Mouse (Mus musculus) limb, embryonic 14.5 days (tissue): ENCODE data around the gene Dusp1. TPM values are rescaled to one million over a fixed set of nuclear protein-coding genes. Genes with fewer than 3 reads are reported as not detected.
A peak's percentile ranks its signal among the peaks of the same experiment; 100 is the strongest.

Experiments
- ATAC-seq: fragments of 200-750 bp; cut with Nextera tagmentation; 2 replicates; pipeline ENCODE4 v1.8.0; 2017; ENCODE audit warnings: low read depth, moderate number of reproducible peaks, moderate TSS enrichment; ENCODE audit not compliant: low FRiP score
- DNase-seq: peaks from one replicate; pipeline ENCODE4 v3.0.0-alpha.2; 2015; ENCODE audit warnings: low spot score
- H3K27ac ChIP-seq: fragments of 300-500 bp; sonication (generic); replicated peaks from 2 replicates; pipeline ENCODE4 v1.5.1; 2014; ENCODE audit warnings: low read depth, mild to moderate bottlenecking, low read length, moderate library complexity, mixed read lengths
- H3K27me3 ChIP-seq: fragments of 300-500 bp; sonication (generic); 2 replicates; pipeline ENCODE4 v1.6.1; 2014; ENCODE audit warnings: low read length, mixed read lengths; ENCODE audit not compliant: control insufficient read depth, insufficient read depth
- H3K36me3 ChIP-seq: fragments of 300-500 bp; sonication (generic); 2 replicates; pipeline ENCODE4 v1.6.1; 2014; ENCODE audit warnings: mild to moderate bottlenecking, low read length, moderate library complexity, mixed read lengths; ENCODE audit not compliant: control insufficient read depth, insufficient read depth
- H3K4me1 ChIP-seq: fragments of 300-500 bp; sonication (generic); 2 replicates; pipeline ENCODE4 v1.6.1; 2014; ENCODE audit warnings: antibody characterized with exemption, low read length, mixed read lengths; ENCODE audit not compliant: control insufficient read depth, insufficient read depth
- H3K4me2 ChIP-seq: fragments of 300-500 bp; sonication (generic); replicated peaks from 2 replicates; pipeline ENCODE4 v1.6.1; 2014; ENCODE audit warnings: low read depth, mild to moderate bottlenecking, low read length, moderate library complexity; ENCODE audit not compliant: severe bottlenecking
- H3K4me3 ChIP-seq: fragments of 300-500 bp; sonication (generic); replicated peaks from 2 replicates; pipeline ENCODE4 v1.5.1; 2014; ENCODE audit warnings: low read length
- H3K9ac ChIP-seq: fragments of 300-500 bp; sonication (generic); 2 replicates; pipeline ENCODE4 v1.6.1; 2014; ENCODE audit warnings: mild to moderate bottlenecking, low read depth, low read length, moderate library complexity; ENCODE audit not compliant: severe bottlenecking
- H3K9me3 ChIP-seq: fragments of 300-500 bp; sonication (generic); 2 replicates; pipeline ENCODE4 v1.6.1; 2016; ENCODE audit warnings: low read length; ENCODE audit not compliant: control insufficient read depth
- POLR2A ChIP-seq: fragments of 200-500 bp; IDR thresholded peaks from 2 replicates; pipeline ENCODE4 v1.8.0; 2012; ENCODE audit warnings: inconsistent platforms, mild to moderate bottlenecking, moderate library complexity, borderline replicate concordance; ENCODE audit not compliant: insufficient read depth, insufficient read length; ENCODE audit errors: extremely low read depth
- WGBS: fragments of 180-500 bp; shearing (Covaris S2); extraction: QIAGEN DNeasy Blood & Tissue Kit; methylation state at CpG from one replicate; pipeline ENCODE4 v1.1.7; 2014; 5-methylcytosine and 5-hydroxymethylcytosine counted together
- polyA plus RNA-seq, 2 experiments: library from polyadenylated mRNA; depleted of rRNA in 1 of 2; stranded (reverse) in 1 of 2; unstranded in 1 of 2; fragments of >200 nt; fragmentation: Nextera tagmentation in 1 of 2; extraction: Ambion mirVana in 1 of 2; gene quantifications; 2 replicates each; pipeline versions ENCODE4 v1.2.1 to v1.2.3; 2012 to 2014

Gene Dusp1
- polyA plus RNA-seq, 2 experiments, result 27.7 to 29.6 TPM

DNA sequence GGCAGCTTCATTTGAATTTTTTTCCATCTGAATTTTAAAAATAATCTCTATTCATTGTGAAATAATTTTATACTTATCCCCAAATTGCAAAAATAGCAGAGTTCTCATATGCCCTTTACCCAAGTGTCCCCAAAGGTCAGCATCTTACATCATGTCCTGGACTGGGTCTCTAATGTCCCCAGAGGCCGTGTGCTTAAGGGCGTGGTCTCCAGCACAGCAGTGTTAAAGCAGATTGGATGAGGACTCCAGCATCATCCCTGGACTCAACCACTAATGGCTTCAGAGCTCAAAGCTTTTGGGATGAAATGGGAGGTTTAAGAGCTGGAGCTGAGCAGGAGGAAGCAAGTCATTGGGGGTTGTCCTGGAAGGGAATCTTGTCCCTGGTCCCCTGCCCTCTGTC is 44.6 kb upstream of the Dusp1 start:
- DNase-seq (no peak), ATAC-seq (no peak)
- 87% methylated on average over 2 of the region's 2 CpGs for WGBS
- Histone ChIP-seq H3K4me1 (peaks cover 19% of the 10 kb centered on the region), H3K36me3 (peaks cover 47% of the 10 kb centered on the region), H3K9ac (no peak overlapping the region), H3K27ac (no peak overlapping the region), H3K9me3 (no peaks in the 10 kb centered on the region), H3K27me3 (no peaks in the 10 kb centered on the region), H3K4me2 (no peak overlapping the region), H3K4me3 (no peak overlapping the region)
- no peak for TF ChIP-seq POLR2A

DNA sequence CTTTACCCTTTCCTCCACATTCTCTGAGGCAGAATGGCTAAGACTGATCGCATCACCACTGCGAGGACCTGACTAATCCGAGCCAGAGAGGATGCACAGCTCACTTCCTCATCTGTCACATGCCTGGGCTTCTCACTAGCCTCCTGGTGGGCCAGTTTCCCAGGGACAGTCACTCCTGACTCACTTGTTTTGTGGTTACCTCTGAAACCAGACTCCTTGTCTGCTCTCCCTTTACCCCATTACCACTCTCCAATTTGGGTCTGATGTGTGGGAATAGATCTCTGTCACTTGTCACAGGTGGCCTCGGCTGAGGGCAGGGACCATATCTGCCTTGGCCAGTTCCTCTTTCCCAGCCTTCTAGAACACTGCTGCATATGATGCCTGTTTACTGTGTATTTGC is 43.7 kb upstream of the Dusp1 start:
- Histone ChIP-seq H3K27me3 (no peaks in the 10 kb centered on the region), H3K27ac (no peak overlapping the region), H3K4me3 (no peak overlapping the region), H3K4me2 (no peak overlapping the region), H3K9ac (no peak overlapping the region), H3K36me3 (peaks cover 38% of the 10 kb centered on the region), H3K9me3 (no peaks in the 10 kb centered on the region), H3K4me1 (peaks cover 27% of the 10 kb centered on the region)
- DNase-seq, result no peak
- WGBS, result 82% methylated on average over 4 of the region's 4 CpGs
- no peak for ATAC-seq
- no peak for TF ChIP-seq POLR2A

DNA sequence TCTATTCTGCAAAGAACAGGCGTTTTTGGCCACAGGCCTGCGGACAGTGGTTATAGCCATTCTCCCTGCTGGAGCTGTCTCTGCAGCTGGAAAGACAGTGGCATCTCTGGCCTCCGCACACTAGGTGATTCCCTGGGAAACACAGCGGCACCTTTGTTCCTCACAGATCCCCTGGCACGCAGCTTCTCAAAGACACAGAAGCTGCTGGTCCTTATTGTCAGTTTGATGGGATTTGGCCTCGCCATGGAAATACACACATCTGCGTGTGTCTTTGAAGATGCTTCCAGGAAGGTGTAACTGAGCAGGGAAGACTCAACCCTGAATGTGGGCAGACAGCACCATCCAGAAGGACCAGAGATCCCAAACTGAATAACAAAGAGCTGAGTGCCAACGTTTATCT is 41.4 kb upstream of the Dusp1 start:
- H3K27me3 ChIP-seq, result no peaks in the 10 kb centered on the region
- no peak for ATAC-seq
- 0 out of 2 replicates have a peak overlapping the region, but pooled peaks have one; percentile 7 for H3K9ac ChIP-seq
- H3K4me2 ChIP-seq, result no peak overlapping the region
- TF ChIP-seq POLR2A, result no peak
- WGBS, result 89% methylated on average over 8 of the region's 8 CpGs
- no peak for DNase-seq
- peaks cover 35% of the 10 kb centered on the region for H3K4me1 ChIP-seq
- no peak overlapping the region for H3K4me3 ChIP-seq
- H3K27ac ChIP-seq, result peak overlapping the region; percentile 61; the same call in 1 of the 2 replicates
- H3K36me3 ChIP-seq, result peaks cover 15% of the 10 kb centered on the region
- H3K9me3 ChIP-seq, result no peaks in the 10 kb centered on the region

DNA sequence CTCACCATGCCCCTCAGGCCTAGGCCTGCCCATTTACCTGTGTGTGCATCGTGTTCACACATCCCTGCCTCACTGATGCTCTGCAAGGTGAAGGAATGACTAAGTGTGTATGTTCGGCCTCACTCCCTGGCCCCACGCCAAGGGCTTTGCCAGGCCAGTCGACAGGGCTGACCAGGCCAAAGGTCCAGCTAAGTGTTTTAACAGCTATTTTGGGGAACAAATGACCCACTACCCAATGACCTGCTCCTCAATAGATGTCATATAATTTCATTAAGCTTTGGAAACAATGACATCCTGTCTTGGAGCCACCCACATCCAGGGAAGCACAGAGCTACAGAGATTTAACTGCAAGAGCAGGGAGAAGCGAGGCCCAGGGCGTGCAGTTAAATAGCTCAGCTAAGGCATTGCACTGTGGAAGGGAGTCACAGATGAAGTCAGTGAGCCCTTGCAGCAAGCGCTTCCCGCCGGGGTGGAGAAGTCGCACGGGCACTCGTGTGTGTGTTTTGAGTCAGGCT is 40.5 kb upstream of the Dusp1 start:
- ATAC-seq, result 0 out of 2 replicates have a peak, but pooled peaks have one; percentile 27
- DNase-seq, result peak; percentile 23
- Histone ChIP-seq H3K9ac (no peak overlapping the region), H3K4me2 (no peak overlapping the region), H3K4me3 (no peak overlapping the region), H3K27ac (peak overlapping the region; percentile 65), H3K27me3 (no peaks in the 10 kb centered on the region), H3K9me3 (no peaks in the 10 kb centered on the region), H3K36me3 (peaks cover 12% of the 10 kb centered on the region), H3K4me1 (peaks cover 35% of the 10 kb centered on the region)
- WGBS, result 54% methylated on average over 12 of the region's 12 CpGs
- no peak for TF ChIP-seq POLR2A

DNA sequence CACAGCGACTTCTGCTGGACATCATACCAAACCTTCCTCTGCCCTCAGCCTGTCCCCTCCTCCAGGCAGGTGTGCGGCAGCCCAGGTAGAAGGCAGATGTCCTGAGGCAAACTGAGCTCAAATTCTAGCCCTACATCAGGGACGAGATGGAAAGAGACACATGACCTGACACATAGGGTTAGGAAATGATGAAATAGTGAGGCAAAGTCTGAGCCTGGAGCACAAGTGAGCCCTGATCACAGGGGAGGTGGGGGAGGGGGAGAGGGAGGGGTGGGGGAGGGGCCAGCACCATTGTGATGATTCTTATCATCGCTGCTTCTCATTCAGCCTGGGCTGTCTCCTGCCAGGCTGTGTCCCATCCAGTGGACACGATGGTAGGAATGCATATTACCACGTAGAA is 40.0 kb upstream of the Dusp1 start:
- no peak for DNase-seq
- peak overlapping the region; percentile 65 for H3K27ac ChIP-seq
- H3K9me3 ChIP-seq, result no peaks in the 10 kb centered on the region
- 61% methylated on average over 6 of the region's 6 CpGs for WGBS
- H3K36me3 ChIP-seq, result peaks cover 12% of the 10 kb centered on the region
- H3K9ac ChIP-seq, result no peak overlapping the region
- ATAC-seq, result no peak
- H3K27me3 ChIP-seq, result no peaks in the 10 kb centered on the region
- no peak for TF ChIP-seq POLR2A
- peaks cover 36% of the 10 kb centered on the region for H3K4me1 ChIP-seq
- no peak overlapping the region for H3K4me2 ChIP-seq
- no peak overlapping the region for H3K4me3 ChIP-seq

DNA sequence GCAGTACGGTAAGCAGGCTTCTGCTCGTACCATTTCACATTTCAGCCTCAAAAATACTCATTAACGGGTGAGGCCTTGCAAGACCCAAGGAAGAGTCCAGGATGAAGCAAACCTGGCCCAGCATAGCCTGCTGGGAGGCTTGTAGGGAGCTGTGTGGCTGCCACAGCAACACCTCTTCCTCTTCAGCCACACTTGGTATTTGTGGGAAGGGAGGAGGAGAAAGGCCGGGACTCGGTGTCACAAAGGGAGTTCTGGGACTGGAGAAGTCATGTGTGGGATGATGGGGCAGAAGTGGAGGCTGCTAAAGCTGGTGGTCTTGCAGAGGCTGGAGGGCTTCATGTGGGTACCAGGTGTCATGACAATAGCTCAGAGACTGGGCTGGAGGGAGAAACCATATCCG is 39.6 kb upstream of the Dusp1 start:
- Histone ChIP-seq H3K27me3 (no peaks in the 10 kb centered on the region), H3K4me2 (no peak overlapping the region), H3K27ac (no peak overlapping the region), H3K4me1 (peaks cover 40% of the 10 kb centered on the region), H3K36me3 (peaks cover 12% of the 10 kb centered on the region), H3K4me3 (no peak overlapping the region), H3K9ac (no peak overlapping the region), H3K9me3 (no peaks in the 10 kb centered on the region)
- ATAC-seq (no peak), DNase-seq (no peak)
- TF ChIP-seq POLR2A, result no peak
- whole genome bisulfite sequencing, result 57% methylated on average over 6 of the region's 6 CpGs
